Mouse (Mus musculus): Measurements from ENCODE around the gene Veph1.

Veph1 gene

GRCm38 (mm10) chr3:66157947-66158346 lies 138.7 kb downstream of the Veph1 start:
- POLR2A ChIA-PET: interaction anchor here in 1 of 4 experiments (0.6 kb wide), 1 partner anchor 767 kb away, joined by 4 read pairs; no protein-coding TSS in a partner anchor
- CTCF ChIA-PET: no interaction called here

- ChIA-PET CTCF (no interaction called here), POLR2A (no interaction called here)
Measured at GRCm38 (mm10) chr3:66137601-66138000, 159.0 kb downstream of the Veph1 start.

- POLR2A ChIA-PET: no interaction called here
- CTCF ChIA-PET: no interaction called here
Measured at GRCm38 (mm10) chr3:66131264-66131950, 165.2 kb downstream of the Veph1 start.

GRCm38 (mm10) chr3:66129689-66130088 lies 166.9 kb downstream of the Veph1 start:
- ChIA-PET CTCF (no interaction called here), POLR2A (no interaction called here)

GRCm38 (mm10) chr3:66105493-66105892 lies 191.1 kb downstream of the Veph1 start:
- ChIA-PET POLR2A (no interaction called here), CTCF (no interaction called here)

- CTCF ChIA-PET: interaction anchor here in 1 of 4 experiments (0.6 kb wide), 1 partner anchor 99 kb away, joined by 5 read pairs; no protein-coding TSS in a partner anchor
- POLR2A ChIA-PET: no interaction called here
Measured at GRCm38 (mm10) chr3:66102599-66102932, 194.1 kb downstream of the Veph1 start.

- POLR2A ChIA-PET: no interaction called here
- CTCF ChIA-PET: no interaction called here
Measured at GRCm38 (mm10) chr3:66101809-66102598, 194.6 kb downstream of the Veph1 start.

- POLR2A ChIA-PET: no interaction called here
- CTCF ChIA-PET: no interaction called here
Measured at GRCm38 (mm10) chr3:66101074-66101473, 195.6 kb downstream of the Veph1 start.

- CTCF ChIA-PET: no interaction called here
- POLR2A ChIA-PET: no interaction called here
Measured at GRCm38 (mm10) chr3:66091746-66092145, 204.9 kb downstream of the Veph1 start.

GRCm38 (mm10) chr3:66087608-66088007 lies 209.0 kb downstream of the Veph1 start:
- CTCF ChIA-PET: no interaction called here
- POLR2A ChIA-PET: no interaction called here

GRCm38 (mm10) chr3:66083856-66084255 lies 212.8 kb downstream of the Veph1 start:
- CTCF ChIA-PET: no interaction called here

GRCm38 (mm10) chr3:66083407-66083806 lies 213.2 kb downstream of the Veph1 start:
- POLR2A ChIA-PET: no interaction called here
- CTCF ChIA-PET: no interaction called here

More at GRCm38 (mm10) chr3:66083856-66084255, 212.8 kb downstream of the Veph1 start:
- POLR2A ChIA-PET: no interaction called here

GRCm38 (mm10) chr3:66082975-66083374 lies 213.7 kb downstream of the Veph1 start:
- POLR2A ChIA-PET: no interaction called here
- CTCF ChIA-PET: no interaction called here

GRCm38 (mm10) chr3:66081363-66081736 lies 215.3 kb downstream of the Veph1 start:
- ChIA-PET POLR2A (no interaction called here), CTCF (no interaction called here)

- ChIA-PET CTCF (no interaction called here), POLR2A (no interaction called here)
Measured at GRCm38 (mm10) chr3:66080631-66081362, 215.8 kb downstream of the Veph1 start.

GRCm38 (mm10) chr3:66079886-66080285 lies 216.8 kb downstream of the Veph1 start:
- POLR2A ChIA-PET: no interaction called here
- CTCF ChIA-PET: no interaction called here

- CTCF ChIA-PET: interaction anchor here in 1 of 4 experiments (0.6 to 1.4 kb wide), 2 partner anchors 11 to 34 kb away, joined by 3 to 9 read pairs; no protein-coding TSS in a partner anchor
- POLR2A ChIA-PET: interaction anchor here in 2 of 4 experiments (0.7 to 1.0 kb wide), 4 partner anchors 10 to 903 kb away, joined by 3 to 4 read pairs (median 4); partner anchors contain the start of gene Tiparp (in 1 of the 2)
Measured at GRCm38 (mm10) chr3:66078898-66079537, 217.6 kb downstream of the Veph1 start.

GRCm38 (mm10) chr3:66078026-66078721 lies 218.5 kb downstream of the Veph1 start:
- ChIA-PET CTCF (interaction anchor here in 2 of 4 experiments (0.5 to 1.4 kb wide), 7 partner anchors 10 to 1054 kb away, joined by 3 to 9 read pairs (median 4); no protein-coding TSS in a partner anchor), POLR2A (interaction anchor here in 2 of 4 experiments (0.6 to 1.0 kb wide), 6 partner anchors 9 to 902 kb away, joined by 3 to 4 read pairs (median 3); partner anchors contain the start of gene Tiparp (in 1 of the 2))

- POLR2A ChIA-PET: no interaction called here
- CTCF ChIA-PET: no interaction called here
Measured at GRCm38 (mm10) chr3:66070274-66070673, 226.4 kb downstream of the Veph1 start.

Measured in embryonic stem cell, embryonic (primary cell).